Mouse (Mus musculus): ENCODE measurements around the gene Dcbld1. TPM values are rescaled to one million over a fixed set of nuclear protein-coding genes. Genes with fewer than 3 reads are reported as not detected.
A peak's percentile ranks its signal among the peaks of the same experiment; 100 is the strongest.

Gene Dcbld1
- polyA plus RNA-seq, 1 experiment from 2014 or later: 22.2 TPM

DNA sequence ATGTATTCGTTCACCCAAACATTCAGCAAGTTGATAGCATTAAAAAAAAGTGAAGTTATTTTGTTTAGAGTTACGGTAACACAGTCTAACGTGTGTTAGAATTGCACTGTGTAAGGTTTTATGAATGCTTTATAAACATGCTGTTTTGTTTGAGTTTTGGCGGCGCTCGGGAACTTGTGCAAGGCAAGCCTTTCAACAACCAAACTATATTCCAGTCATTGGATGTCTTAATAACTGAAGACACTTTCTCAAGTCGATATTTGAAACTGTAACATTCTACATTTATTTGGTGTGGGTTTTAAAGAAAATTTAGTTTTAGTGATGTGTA, 1.2 kb downstream of the Dcbld1 start:
- Histone ChIP-seq H3K9me3 (no peaks in the 10 kb centered on the region), H3K36me3 (no peaks in the 10 kb centered on the region), H3K9ac (peak overlapping the region; percentile 88), H3K27me3 (no peaks in the 10 kb centered on the region), H3K4me1 (replicated peaks) (peaks cover 13% of the 10 kb centered on the region), H3K4me2 (peak overlapping the region; percentile 80), H3K27ac (replicated peaks) (0 out of 2 replicates have a peak overlapping the region, but pooled peaks have one; percentile 76), H3K4me3 (peak overlapping the region; percentile 77)
- ATAC-seq (ENCODE audit: low FRiP score, low read depth): no peak
- whole genome bisulfite sequencing: 12% methylated on average over 7 of the region's 7 CpGs

DNA sequence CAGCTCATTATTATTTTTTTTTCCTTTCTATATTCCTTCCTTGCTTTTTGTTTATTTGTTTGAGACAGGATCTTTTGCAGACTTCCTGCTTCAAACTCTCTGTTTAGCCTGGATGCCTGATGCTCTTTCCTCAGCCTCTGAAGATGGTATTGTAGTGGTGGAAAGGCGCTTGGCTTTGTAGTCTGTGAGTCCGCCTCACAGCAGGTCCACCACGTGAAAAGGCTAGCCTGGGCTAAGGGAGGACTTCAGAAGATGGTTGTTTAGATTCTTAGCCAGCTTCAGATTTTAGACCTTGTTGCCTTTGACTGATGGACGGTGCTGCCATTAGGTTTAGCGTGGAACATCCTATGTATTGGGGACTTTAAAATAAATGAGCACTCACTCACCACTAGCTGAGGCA, 2.0 kb downstream of the Dcbld1 start:
- ATAC-seq (ENCODE audit: low FRiP score, low read depth): no peak
- Histone ChIP-seq H3K27me3 (no peaks in the 10 kb centered on the region), H3K4me3 (peak overlapping the region; percentile 77), H3K27ac (replicated peaks) (no peak overlapping the region), H3K4me2 (peak overlapping the region; percentile 80), H3K4me1 (replicated peaks) (peaks cover 13% of the 10 kb centered on the region), H3K9me3 (no peaks in the 10 kb centered on the region), H3K36me3 (no peaks in the 10 kb centered on the region), H3K9ac (no peak overlapping the region)
- WGBS: 80% methylated on average over 5 of the region's 5 CpGs

GRCm38 (mm10) chr10:52242015-52242414, 8.6 kb downstream of the Dcbld1 start:
- Histone ChIP-seq H3K27me3 (no peaks in the 10 kb centered on the region), H3K27ac (replicated peaks) (peak overlapping the region; percentile 4; the same call in 1 of the 2 replicates), H3K36me3 (no peaks in the 10 kb centered on the region), H3K4me3 (no peak overlapping the region), H3K9ac (no peak overlapping the region), H3K4me1 (replicated peaks) (0 out of 2 replicates have a peak, but pooled peaks cover 6% of the 10 kb centered on the region), H3K9me3 (no peaks in the 10 kb centered on the region), H3K4me2 (no peak overlapping the region)
- no peak for ATAC-seq (ENCODE audit: low FRiP score, low read depth)
- 91% methylated on average over 5 of the region's 5 CpGs for WGBS

DNA sequence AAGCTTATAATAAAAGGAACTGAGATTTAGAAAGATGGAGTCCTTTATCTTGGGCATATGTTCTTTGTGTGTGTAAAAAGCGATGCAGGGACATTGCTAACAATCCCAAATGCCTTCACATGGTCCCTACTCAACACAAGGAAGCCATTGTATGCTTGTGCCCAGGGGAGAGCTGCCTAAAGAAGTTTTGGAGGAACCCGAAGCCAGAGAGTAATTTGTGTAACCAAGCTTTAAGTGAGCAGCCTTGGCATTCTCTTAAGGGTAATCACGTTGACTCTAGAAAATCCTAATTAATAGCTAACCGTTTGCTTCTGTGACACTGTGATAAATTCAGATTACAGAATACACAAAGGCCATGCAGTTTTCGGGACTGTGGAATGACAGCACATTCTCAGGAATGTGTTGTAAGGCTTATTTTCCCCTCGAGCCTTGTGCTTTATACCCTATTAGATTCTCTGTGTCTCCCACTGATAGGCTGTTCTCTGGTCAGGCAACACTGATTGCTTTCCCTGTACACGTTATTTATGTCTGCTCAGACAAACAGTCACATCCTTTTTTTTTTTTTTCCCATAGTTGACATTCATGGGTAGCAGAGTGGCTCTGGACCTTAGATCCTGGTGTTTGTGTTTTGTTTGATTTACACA, 9.4 kb downstream of the Dcbld1 start:
- H3K4me1 ChIP-seq (replicated peaks): 0 out of 2 replicates have a peak, but pooled peaks cover 6% of the 10 kb centered on the region
- H3K27ac ChIP-seq (replicated peaks): 0 out of 2 replicates have a peak overlapping the region, but pooled peaks have one; percentile 4
- no peaks in the 10 kb centered on the region for H3K9me3 ChIP-seq
- H3K27me3 ChIP-seq: no peaks in the 10 kb centered on the region
- no peak overlapping the region for H3K4me3 ChIP-seq
- 36% methylated on average over 7 of the region's 7 CpGs for WGBS
- no peak overlapping the region for H3K4me2 ChIP-seq
- 0 out of 2 replicates have a peak, but pooled peaks have one; percentile 54 for ATAC-seq (ENCODE audit: low FRiP score, low read depth)
- H3K9ac ChIP-seq: no peak overlapping the region
- H3K36me3 ChIP-seq: no peaks in the 10 kb centered on the region

DNA sequence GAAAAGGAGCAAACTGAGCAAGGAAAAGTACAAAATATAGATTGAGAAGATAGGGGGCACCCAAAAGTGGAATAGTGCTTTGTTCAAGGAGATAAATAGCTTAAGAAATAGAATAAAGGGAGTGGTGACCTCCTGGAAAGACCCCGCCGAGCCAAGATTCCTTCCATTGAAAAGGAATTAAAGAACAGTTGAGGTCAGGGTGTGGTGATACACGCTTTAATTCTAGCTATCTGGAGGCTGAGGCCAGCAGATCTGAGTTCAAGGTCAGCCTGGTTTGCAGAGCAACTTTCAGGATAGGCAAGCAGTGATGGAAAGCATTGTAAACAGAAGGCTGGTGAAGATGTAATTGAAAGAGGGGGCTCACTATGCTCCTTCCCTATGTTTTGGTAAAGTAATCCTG, 12.8 kb downstream of the Dcbld1 start:
- H3K4me2 ChIP-seq: no peak overlapping the region
- H3K27ac ChIP-seq (replicated peaks): no peak overlapping the region
- no peaks in the 10 kb centered on the region for H3K9me3 ChIP-seq
- H3K27me3 ChIP-seq: no peaks in the 10 kb centered on the region
- H3K4me3 ChIP-seq: no peak overlapping the region
- WGBS: 48% methylated on average over 3 of the region's 3 CpGs
- ATAC-seq (ENCODE audit: low FRiP score, low read depth): no peak
- 0 out of 2 replicates have a peak, but pooled peaks cover 6% of the 10 kb centered on the region for H3K4me1 ChIP-seq (replicated peaks)
- H3K36me3 ChIP-seq: no peaks in the 10 kb centered on the region
- H3K9ac ChIP-seq: no peak overlapping the region

DNA sequence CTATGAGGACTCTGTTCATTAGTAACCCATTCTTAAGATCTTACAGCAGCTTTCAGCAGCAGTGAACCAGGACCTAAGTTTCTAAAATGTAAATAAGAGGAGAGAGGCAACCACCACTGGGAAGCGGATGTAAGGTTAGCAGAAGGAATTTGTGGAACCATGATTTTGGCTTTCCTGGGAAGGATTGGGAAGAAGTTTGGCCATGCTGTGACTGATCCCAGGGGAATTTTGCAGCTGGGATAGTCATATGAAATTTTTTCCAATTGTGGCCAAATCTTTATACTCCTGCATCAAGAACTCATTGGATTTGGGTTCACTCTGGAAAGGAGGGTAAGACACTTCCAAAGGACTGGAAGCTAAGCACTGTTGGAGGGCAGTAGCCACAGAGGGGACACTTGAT, 18.8 kb downstream of the Dcbld1 start:
- Histone ChIP-seq H3K4me1 (replicated peaks) (no peaks in the 10 kb centered on the region), H3K9me3 (no peaks in the 10 kb centered on the region), H3K4me3 (no peak overlapping the region), H3K9ac (no peak overlapping the region), H3K27ac (replicated peaks) (no peak overlapping the region), H3K36me3 (no peaks in the 10 kb centered on the region), H3K27me3 (no peaks in the 10 kb centered on the region), H3K4me2 (no peak overlapping the region)
- WGBS: 90% methylated on average over 1 of the region's 1 CpGs
- no peak for ATAC-seq (ENCODE audit: low FRiP score, low read depth)

DNA sequence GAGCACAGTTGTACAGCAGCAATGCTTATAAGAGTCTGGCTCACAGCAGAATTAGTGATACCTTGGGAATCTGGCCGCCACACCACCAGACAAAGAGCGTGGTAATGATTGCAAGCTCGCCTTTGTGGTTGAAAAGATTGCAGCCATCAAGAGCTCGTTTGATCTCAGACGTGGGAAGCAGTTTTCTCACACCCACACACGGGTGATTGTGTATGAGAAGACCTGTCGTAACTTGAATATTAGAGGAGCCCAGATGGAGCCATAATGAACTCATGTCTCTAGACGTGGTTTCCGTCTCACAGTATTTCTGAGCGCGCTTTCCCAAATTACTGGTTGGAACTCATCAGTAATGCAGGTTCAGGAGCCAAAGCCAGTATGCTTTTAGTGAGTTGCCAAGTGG, 20.0 kb downstream of the Dcbld1 start:
- 72% methylated on average over 11 of the region's 11 CpGs for WGBS
- Histone ChIP-seq H3K4me1 (replicated peaks) (no peaks in the 10 kb centered on the region), H3K4me3 (no peak overlapping the region), H3K9ac (no peak overlapping the region), H3K27ac (replicated peaks) (no peak overlapping the region), H3K4me2 (no peak overlapping the region), H3K9me3 (no peaks in the 10 kb centered on the region), H3K27me3 (no peaks in the 10 kb centered on the region), H3K36me3 (no peaks in the 10 kb centered on the region)
- no peak for ATAC-seq (ENCODE audit: low FRiP score, low read depth)

GRCm38 (mm10) chr10:52257768-52258167, 24.3 kb downstream of the Dcbld1 start:
- Histone ChIP-seq H3K9ac (no peak overlapping the region), H3K36me3 (no peaks in the 10 kb centered on the region), H3K4me3 (no peak overlapping the region), H3K9me3 (no peaks in the 10 kb centered on the region), H3K4me1 (replicated peaks) (no peaks in the 10 kb centered on the region), H3K27ac (replicated peaks) (no peak overlapping the region), H3K27me3 (no peaks in the 10 kb centered on the region), H3K4me2 (no peak overlapping the region)
- WGBS: 76% methylated on average over 2 of the region's 2 CpGs
- no peak for ATAC-seq (ENCODE audit: low FRiP score, low read depth)

DNA sequence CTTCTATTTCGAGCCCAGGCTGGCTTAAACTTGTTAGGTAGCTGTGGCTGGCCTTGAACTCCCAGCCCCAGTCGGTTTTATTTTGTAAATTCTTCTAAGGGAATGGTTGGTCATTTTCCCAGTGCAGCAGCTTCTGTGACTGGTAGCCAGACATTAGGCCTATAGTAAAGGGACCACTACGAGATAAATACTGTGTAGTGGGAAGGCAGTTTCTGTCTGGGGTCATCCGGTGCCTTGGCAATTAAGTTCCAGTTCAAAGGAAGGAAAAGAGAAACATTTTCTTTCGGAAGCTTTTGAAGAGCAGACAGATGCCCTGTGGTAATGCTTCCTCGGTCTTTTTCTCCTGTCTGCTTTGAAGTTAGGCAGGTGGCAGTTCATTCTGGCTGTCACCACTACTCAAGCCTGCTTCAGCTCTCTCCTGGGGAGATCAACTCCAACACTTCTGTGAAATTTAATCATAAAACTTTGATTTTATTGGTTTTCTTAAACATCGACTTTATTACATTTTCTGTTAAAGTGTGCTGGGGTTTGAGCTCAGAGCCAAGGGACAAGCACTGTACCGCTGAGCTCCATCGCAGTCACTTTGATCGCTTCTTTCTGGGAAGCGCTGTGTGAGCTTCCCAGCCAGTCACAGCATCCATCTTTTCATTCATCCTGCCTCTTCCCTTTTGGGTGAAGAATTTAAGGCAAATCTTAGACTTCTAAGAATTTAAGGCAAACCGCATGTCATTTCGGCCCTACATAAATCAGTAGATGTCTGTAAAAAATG, 24.9 kb downstream of the Dcbld1 start:
- H3K27me3 ChIP-seq: no peaks in the 10 kb centered on the region
- ATAC-seq (ENCODE audit: low FRiP score, low read depth): no peak
- no peaks in the 10 kb centered on the region for H3K4me1 ChIP-seq (replicated peaks)
- H3K4me2 ChIP-seq: no peak overlapping the region
- WGBS: 55% methylated on average over 13 of the region's 13 CpGs
- no peak overlapping the region for H3K27ac ChIP-seq (replicated peaks)
- H3K36me3 ChIP-seq: no peaks in the 10 kb centered on the region
- no peak overlapping the region for H3K9ac ChIP-seq
- H3K4me3 ChIP-seq: no peak overlapping the region
- H3K9me3 ChIP-seq: no peaks in the 10 kb centered on the region

GRCm38 (mm10) chr10:52260209-52260608, 26.8 kb downstream of the Dcbld1 start:
- Histone ChIP-seq H3K27me3 (no peaks in the 10 kb centered on the region), H3K36me3 (no peaks in the 10 kb centered on the region), H3K4me3 (no peak overlapping the region), H3K4me2 (no peak overlapping the region), H3K9me3 (no peaks in the 10 kb centered on the region), H3K9ac (no peak overlapping the region), H3K4me1 (replicated peaks) (no peaks in the 10 kb centered on the region), H3K27ac (replicated peaks) (no peak overlapping the region)
- WGBS: 95% methylated on average over 4 of the region's 4 CpGs
- no peak for ATAC-seq (ENCODE audit: low FRiP score, low read depth)

DNA sequence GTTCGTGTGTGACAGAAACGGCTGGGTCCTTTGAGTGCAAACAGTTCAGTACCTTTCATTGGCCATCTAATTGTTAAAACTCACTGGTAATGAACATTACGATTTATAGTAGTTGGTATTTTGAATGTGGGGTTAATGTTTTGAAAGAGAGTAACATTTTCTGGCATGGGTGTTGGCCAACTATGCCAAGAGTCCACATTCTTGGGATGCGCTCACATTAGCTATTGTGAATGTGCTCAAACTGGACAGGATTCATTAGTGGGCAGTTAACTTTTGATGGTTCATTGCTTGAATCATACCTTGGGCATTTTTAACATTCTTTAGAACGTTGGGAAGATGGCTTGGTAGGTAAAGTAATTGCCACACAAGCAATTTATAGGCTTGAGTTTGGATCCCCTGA, 30.7 kb downstream of the Dcbld1 start:
- no peak overlapping the region for H3K27ac ChIP-seq (replicated peaks)
- no peak overlapping the region for H3K4me2 ChIP-seq
- H3K4me3 ChIP-seq: no peak overlapping the region
- H3K36me3 ChIP-seq: no peaks in the 10 kb centered on the region
- H3K9ac ChIP-seq: no peak overlapping the region
- H3K9me3 ChIP-seq: no peaks in the 10 kb centered on the region
- 92% methylated on average over 5 of the region's 5 CpGs for WGBS
- H3K27me3 ChIP-seq: no peaks in the 10 kb centered on the region
- ATAC-seq (ENCODE audit: low FRiP score, low read depth): no peak
- H3K4me1 ChIP-seq (replicated peaks): no peaks in the 10 kb centered on the region

- Histone ChIP-seq H3K27ac (replicated peaks) (no peak overlapping the region), H3K4me2 (no peak overlapping the region), H3K9ac (no peak overlapping the region), H3K36me3 (no peaks in the 10 kb centered on the region), H3K4me1 (replicated peaks) (0 out of 2 replicates have a peak, but pooled peaks cover under 1% of the 10 kb centered on the region), H3K27me3 (no peaks in the 10 kb centered on the region), H3K4me3 (no peak overlapping the region), H3K9me3 (no peaks in the 10 kb centered on the region)
- no peak for ATAC-seq (ENCODE audit: low FRiP score, low read depth)
- 94% methylated on average over 5 of the region's 5 CpGs for WGBS
Observed at GRCm38 (mm10) chr10:52268879-52269278, 35.5 kb downstream of the Dcbld1 start.

Measured in hindbrain, embryonic 15.5 days (tissue).